Mouse (Mus musculus): ENCODE data around the gene Hist1h2br.

DNA sequence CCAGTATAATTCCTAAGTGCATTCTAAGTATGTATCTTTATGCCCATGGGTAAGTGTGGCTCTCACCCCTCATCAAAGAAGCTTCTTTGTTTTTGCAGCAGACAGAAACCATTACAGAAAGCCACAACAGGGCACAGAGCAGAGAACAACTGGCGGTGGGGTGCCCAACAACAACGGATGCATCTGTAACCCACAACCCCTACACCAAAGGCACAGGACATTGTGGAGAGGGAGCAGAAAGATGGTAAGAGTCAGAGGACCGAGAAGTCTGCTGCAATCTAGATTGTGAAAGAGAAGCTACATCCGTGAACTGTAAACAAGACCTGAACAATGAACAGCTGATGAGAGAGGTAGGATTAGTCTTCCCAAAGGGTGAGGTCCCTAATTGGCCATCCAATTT lies 51.0 kb downstream of the Hist1h2br start:
- TF ChIP-seq GATA1 (IDR thresholded peaks at IDR 0.05; ENCODE audit: borderline replicate concordance, low read length) = no peak
- TF ChIP-seq FLI1 (IDR thresholded peaks at IDR 0.05; ENCODE audit: low read length) = no peak
